Mouse (Mus musculus) adrenal gland, postnatal 14 days (tissue): ENCODE measurements around the gene Maff. TPM values are rescaled to one million over a fixed set of nuclear protein-coding genes. Genes with fewer than 3 reads are reported as not detected.

Experiments used
- DNase-seq: peaks from one replicate; pipeline ENCODE4 v3.0.0; 2021; ENCODE audit warnings: mixed read lengths
- total RNA-seq: library from RNA; stranded (reverse); gene quantifications from 2 replicates; pipeline ENCODE4 v1.2.3, GENCODE M21; 2021

Maff gene
- total RNA-seq, 1 experiment from 2014 or later, result 7.4 TPM

- no peak for DNase-seq
Measured at GRCm38 (mm10) chr15:79329979-79330363, 16.4 kb upstream of the Maff start.

GRCm38 (mm10) chr15:79330521-79330920, 15.9 kb upstream of the Maff start:
- DNase-seq, result no peak

GRCm38 (mm10) chr15:79333409-79333808, 13.0 kb upstream of the Maff start:
- peak; percentile 49 for DNase-seq

GRCm38 (mm10) chr15:79335061-79335655, 11.3 kb upstream of the Maff start:
- DNase-seq, result no peak

- no peak for DNase-seq
Measured at GRCm38 (mm10) chr15:79338978-79339377, 7.4 kb upstream of the Maff start.

DNA sequence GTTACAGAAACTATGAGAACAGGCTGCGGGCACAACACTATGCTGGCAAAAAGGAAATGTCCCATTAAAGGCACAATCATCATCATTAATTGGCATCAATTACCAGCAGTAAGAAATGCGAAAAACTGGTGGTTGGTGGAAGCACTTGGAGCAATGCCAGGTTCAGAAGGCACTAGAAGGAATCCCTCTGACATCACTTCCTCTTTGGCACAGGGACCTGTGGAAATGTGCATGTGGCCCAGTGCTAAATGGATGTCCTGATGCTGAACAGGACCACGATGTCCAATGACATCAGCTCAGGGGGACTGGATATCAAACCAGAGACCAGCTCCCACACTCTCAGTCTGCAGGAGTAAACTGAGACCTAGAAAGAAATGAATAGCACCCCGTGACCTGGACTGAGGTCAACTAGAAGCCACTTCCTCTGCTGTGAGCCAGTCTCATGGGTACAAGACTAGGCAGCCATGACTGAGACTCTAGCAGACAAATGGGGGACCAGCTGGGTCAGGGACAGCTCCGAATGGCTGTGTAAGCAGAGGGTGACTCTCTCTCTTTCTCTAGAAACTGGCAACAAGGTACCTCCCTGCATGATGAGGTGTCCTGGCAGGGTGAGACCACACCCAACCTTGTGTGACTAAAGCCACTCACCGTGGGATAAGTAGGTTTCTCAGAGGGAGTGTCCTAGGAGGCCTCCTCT, 3.6 kb upstream of the Maff start:
- no peak for DNase-seq

GRCm38 (mm10) chr15:79344627-79345026, 1.8 kb upstream of the Maff start:
- DNase-seq, result no peak

DNA sequence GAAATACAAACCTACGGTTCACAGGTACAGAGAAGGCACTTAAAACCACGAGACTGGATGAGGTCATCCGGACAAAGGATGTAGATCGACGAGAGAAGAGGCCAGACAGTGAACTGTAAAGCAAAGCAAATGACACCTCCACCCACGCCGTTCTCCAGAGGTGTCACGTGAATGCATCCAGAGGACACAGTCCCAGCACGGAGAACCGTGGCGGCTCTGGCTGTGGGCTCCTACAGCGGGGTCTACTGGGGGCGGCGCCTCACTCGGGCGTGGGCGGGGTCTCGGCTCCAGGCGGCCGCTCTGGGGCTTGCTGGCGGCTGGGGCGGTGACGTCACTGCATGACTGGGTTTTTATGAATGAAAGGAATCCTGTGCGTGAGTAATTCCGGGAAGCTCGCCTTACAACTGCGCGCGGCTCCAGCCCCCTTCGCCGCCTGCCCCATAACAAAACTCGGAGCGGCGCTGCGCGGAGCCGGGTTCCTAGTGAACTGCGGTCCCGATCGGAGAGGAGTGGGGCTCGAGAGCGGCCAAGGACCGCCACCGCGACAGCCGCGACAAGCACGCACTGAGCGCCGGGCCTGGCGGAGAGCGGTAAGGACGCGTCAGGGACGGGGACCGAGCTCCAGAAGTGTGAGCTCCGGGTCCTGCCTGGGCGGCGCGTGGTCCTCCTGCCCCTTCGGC, 884 bp downstream of the Maff start:
- peak; percentile 94 for DNase-seq

- DNase-seq, result peak; percentile 75
Measured at GRCm38 (mm10) chr15:79347845-79348506, 1.6 kb downstream of the Maff start.

GRCm38 (mm10) chr15:79348651-79349050, 2.2 kb downstream of the Maff start:
- DNase-seq, result no peak

GRCm38 (mm10) chr15:79350866-79351265, 4.4 kb downstream of the Maff start:
- DNase-seq, result no peak

DNA sequence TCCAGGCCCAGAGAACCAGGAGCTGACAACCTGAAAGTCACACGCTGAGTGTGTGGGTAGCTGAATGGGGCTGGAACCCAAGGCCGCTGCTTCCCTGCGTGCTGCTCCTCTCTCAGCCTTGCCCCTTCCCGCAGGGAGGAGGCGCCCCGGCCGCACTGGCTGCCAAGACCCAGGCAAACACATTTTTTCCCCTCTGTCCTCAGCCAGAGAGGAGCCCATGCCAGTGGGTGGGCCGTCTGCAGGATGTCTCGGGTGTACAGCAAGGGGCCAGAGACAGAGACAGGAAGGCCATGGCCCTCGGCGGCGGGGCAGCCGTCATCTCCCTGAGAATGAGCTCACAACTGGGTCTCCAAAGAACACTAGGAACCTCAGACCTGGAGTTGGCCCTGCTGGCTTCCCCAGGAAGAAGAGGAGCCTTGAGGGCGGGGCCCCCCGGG, 4.9 kb downstream of the Maff start:
- peak; percentile 75 for DNase-seq

GRCm38 (mm10) chr15:79352479-79352878, 6.1 kb downstream of the Maff start:
- DNase-seq, result no peak

GRCm38 (mm10) chr15:79353690-79354305, 7.4 kb downstream of the Maff start:
- DNase-seq, result no peak

DNA sequence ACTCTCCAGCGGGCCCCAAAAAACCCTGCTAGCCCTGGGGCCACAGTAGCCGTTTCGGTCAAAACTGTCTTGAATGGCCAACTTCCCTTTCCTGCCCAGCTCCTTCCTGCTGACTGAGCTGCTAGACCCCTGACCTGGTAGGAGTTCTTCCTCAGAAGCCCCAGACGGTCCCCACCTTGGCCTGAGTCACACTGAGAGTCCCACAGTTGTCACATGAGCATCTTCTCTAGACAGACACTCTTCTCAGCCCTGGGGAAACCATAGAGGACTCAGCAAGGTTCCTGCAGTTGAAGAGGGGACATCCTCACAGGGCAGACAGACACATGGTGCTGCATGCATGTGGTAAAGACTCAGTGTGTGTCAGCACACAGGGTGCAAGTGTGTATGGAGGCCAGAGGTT, 8.2 kb downstream of the Maff start:
- no peak for DNase-seq

DNA sequence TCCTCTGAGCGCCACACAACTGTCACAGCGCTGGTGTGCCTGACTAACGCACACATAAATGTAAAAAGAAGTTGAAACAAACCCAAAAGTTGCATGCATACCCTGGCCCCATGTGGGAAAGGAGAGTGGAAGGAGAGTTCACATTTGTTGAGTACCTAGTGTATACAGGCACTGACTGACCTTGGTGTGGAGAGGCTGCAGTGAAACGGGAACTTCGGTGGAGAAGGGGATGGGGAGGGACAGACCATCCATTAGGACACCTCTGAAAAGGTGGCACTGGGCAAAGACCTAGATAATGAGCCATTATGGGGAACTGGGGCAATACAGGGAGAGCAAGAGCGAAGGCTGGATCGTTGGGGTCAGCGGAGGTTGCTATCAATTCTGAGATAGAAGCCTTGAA, 10.1 kb downstream of the Maff start:
- no peak for DNase-seq

GRCm38 (mm10) chr15:79357036-79357911, 10.9 kb downstream of the Maff start:
- peak; percentile 82 for DNase-seq

- peak; percentile 17 for DNase-seq
Measured at GRCm38 (mm10) chr15:79357974-79358690, 11.7 kb downstream of the Maff start.

- no peak for DNase-seq
Measured at GRCm38 (mm10) chr15:79359954-79360353, 13.5 kb downstream of the Maff start.

- no peak for DNase-seq
Measured at GRCm38 (mm10) chr15:79360371-79360770, 13.9 kb downstream of the Maff start.

DNA sequence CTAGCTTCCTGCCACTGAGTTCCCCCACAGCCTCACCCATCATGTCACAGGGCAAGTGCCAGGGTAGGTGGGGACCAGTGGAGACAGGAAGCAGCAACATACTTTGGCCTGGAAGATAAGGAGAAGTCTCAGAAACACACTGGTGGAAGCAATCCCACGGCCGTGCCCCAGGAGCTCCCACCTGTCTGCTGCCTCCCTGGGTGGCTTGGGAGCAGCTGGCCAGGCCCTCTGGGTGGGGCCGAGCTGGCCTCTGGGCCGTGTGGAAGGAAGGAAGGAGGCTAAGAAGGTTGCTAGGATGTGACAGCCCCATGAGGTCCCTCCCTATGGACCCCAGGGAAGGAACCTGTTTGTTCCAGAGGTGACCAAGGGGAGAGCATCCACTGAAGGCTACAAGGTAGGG, 14.6 kb downstream of the Maff start:
- DNase-seq, result no peak
